Mouse (Mus musculus) MEL (cell line): Measurements from ENCODE around the gene Pard3b. TPM values are rescaled to one million over a fixed set of nuclear protein-coding genes. Genes with fewer than 3 reads are reported as not detected.

Source experiments
- DNase-seq: peaks from one replicate; pipeline ENCODE4 v3.0.0; 2011; ENCODE audit warnings: low read depth, low spot score
- H3K27ac ChIP-seq: 2 replicates; pipeline ENCODE4 v1.5.1; 2012; ENCODE audit warnings: low read depth, mild to moderate bottlenecking, control low read depth, low read length, moderate library complexity; ENCODE audit not compliant: control insufficient read depth
- H3K27me3 ChIP-seq, 2 experiments: fragments of 150-350 bp in 1 of 2; sonication (generic) in 1 of 2; 2 replicates each; pipeline ENCODE4 v1.6.1; 2012; ENCODE audit warnings: low read length in 2 of 2, mild to moderate bottlenecking in 2 of 2, improper control_type of control experiment in 1 of 2, moderate library complexity in 1 of 2; ENCODE audit not compliant: insufficient read depth in 2 of 2, control insufficient read depth in 1 of 2
- H3K36me3 ChIP-seq, 2 experiments: 2 replicates each; pipeline ENCODE4 v1.6.1; 2012 to 2014; ENCODE audit warnings: low read length in 2 of 2, improper control_type of control experiment in 1 of 2, inconsistent platforms in 1 of 2, mild to moderate bottlenecking in 1 of 2; ENCODE audit not compliant: insufficient read depth in 2 of 2, control insufficient read depth in 1 of 2
- H3K4me1 ChIP-seq, 2 experiments: fragments of 150-350 bp in 1 of 2; sonication (generic) in 1 of 2; 2 replicates each; pipeline ENCODE4 v1.6.1; 2012; ENCODE audit warnings: low read length in 2 of 2, improper control_type of control experiment in 1 of 2, mild to moderate bottlenecking in 1 of 2; ENCODE audit not compliant: insufficient read depth in 2 of 2, control insufficient read depth in 1 of 2
- H3K4me3 ChIP-seq, 2 experiments: fragments of 150-350 bp in 1 of 2; sonication (generic) in 1 of 2; 2 replicates each; pipeline ENCODE4 v1.5.1; 2012; ENCODE audit warnings: low read depth in 2 of 2, low read length in 2 of 2, mild to moderate bottlenecking in 2 of 2, moderate library complexity in 2 of 2, control low read depth in 1 of 2, improper control_type of control experiment in 1 of 2; ENCODE audit not compliant: control insufficient read depth in 1 of 2, insufficient read depth in 1 of 2
- H3K79me2 ChIP-seq: 2 replicates; pipeline ENCODE4 v1.6.1; 2012; ENCODE audit warnings: mild to moderate bottlenecking, low read length, moderate library complexity; ENCODE audit not compliant: control insufficient read depth, poor library complexity, insufficient read depth
- H3K9ac ChIP-seq: 2 replicates; pipeline ENCODE4 v1.6.1; 2012; ENCODE audit warnings: low read depth, mild to moderate bottlenecking, control low read depth, low read length, moderate library complexity; ENCODE audit not compliant: control insufficient read depth, poor library complexity, severe bottlenecking
- H3K9me3 ChIP-seq: fragments of 150-350 bp; sonication (generic); replicated peaks from 2 replicates; pipeline ENCODE4 v1.6.1; 2012; ENCODE audit warnings: mild to moderate bottlenecking, low read length, improper control_type of control experiment, moderate library complexity; ENCODE audit not compliant: insufficient read depth
- CHD1 ChIP-seq: IDR thresholded peaks from 2 replicates; pipeline ENCODE4 v1.6.1; 2012; ENCODE audit warnings: low read depth, mild to moderate bottlenecking, inconsistent platforms, low read length, improper control_type of control experiment
- EP300 ChIP-seq, 2 experiments: IDR thresholded peaks; 2 replicates each; pipeline ENCODE4 v1.6.1; 2011; ENCODE audit warnings: improper control_type of control experiment in 2 of 2, low read length in 2 of 2, low read depth in 1 of 2, mild to moderate bottlenecking in 1 of 2
- GATA1 ChIP-seq: IDR thresholded peaks from 2 replicates; pipeline ENCODE4 v1.6.1; 2011; ENCODE audit warnings: low read depth, low read length, improper control_type of control experiment
- KAT2A ChIP-seq: conservative IDR thresholded peaks from 2 replicates; pipeline ENCODE4 v1.6.1; 2012; ENCODE audit warnings: low read depth, low read length, improper control_type of control experiment, inconsistent platforms
- MAX ChIP-seq: IDR thresholded peaks from 2 replicates; pipeline ENCODE4 v1.6.1; 2011; ENCODE audit warnings: low read length, improper control_type of control experiment
- MEF2A ChIP-seq: IDR thresholded peaks from 2 replicates; pipeline ENCODE4 v1.6.1; 2014; ENCODE audit warnings: low read depth, mild to moderate bottlenecking, inconsistent platforms, low read length, improper control_type of control experiment; ENCODE audit not compliant: poor library complexity, insufficient replicate concordance, severe bottlenecking; ENCODE audit errors: extremely low read depth
- MXI1 ChIP-seq: IDR thresholded peaks from 2 replicates; pipeline ENCODE4 v1.6.1; 2011; ENCODE audit warnings: mild to moderate bottlenecking, low read depth, low read length, improper control_type of control experiment
- NELFE ChIP-seq: IDR thresholded peaks from 2 replicates; pipeline ENCODE4 v1.6.1; 2011; ENCODE audit warnings: low read depth, low read length, improper control_type of control experiment
- POLR2A ChIP-seq, 2 experiments: IDR thresholded peaks; 2 replicates each; pipeline ENCODE4 v1.6.1; 2011 to 2012; ENCODE audit warnings: low read length in 2 of 2, mild to moderate bottlenecking in 2 of 2, control low read depth in 1 of 2, improper control_type of control experiment in 1 of 2, low read depth in 1 of 2, moderate library complexity in 1 of 2; ENCODE audit not compliant: control insufficient read depth in 1 of 2, insufficient read depth in 1 of 2, poor library complexity in 1 of 2
- POLR2AphosphoS2 ChIP-seq: IDR thresholded peaks from 2 replicates; pipeline ENCODE4 v1.6.1; 2011; ENCODE audit warnings: low read length, improper control_type of control experiment
- RCOR1 ChIP-seq: IDR thresholded peaks from 2 replicates; pipeline ENCODE4 v1.6.1; 2012; ENCODE audit warnings: low read depth, mild to moderate bottlenecking, inconsistent platforms, low read length, improper control_type of control experiment
- SMC3 ChIP-seq: IDR thresholded peaks from 2 replicates; pipeline ENCODE4 v1.6.1; 2011; ENCODE audit warnings: low read depth, low read length, improper control_type of control experiment
- TBP ChIP-seq: IDR thresholded peaks from 2 replicates; pipeline ENCODE4 v1.8.0; 2011; ENCODE audit warnings: low read depth, low read length, improper control_type of control experiment
- USF1 ChIP-seq: IDR thresholded peaks from 2 replicates; pipeline ENCODE4 v1.6.1; 2014; ENCODE audit warnings: low read depth, mild to moderate bottlenecking, inconsistent platforms, low read length, improper control_type of control experiment, moderate library complexity
- USF2 ChIP-seq, 2 experiments: IDR thresholded peaks; 2 replicates each; pipeline ENCODE4 v1.6.1; 2011 to 2012; ENCODE audit warnings: improper control_type of control experiment in 2 of 2, low read length in 2 of 2, borderline replicate concordance in 1 of 2, inconsistent platforms in 1 of 2, low read depth in 1 of 2, mild to moderate bottlenecking in 1 of 2; ENCODE audit not compliant: insufficient read depth in 1 of 2
- ZC3H11A ChIP-seq: IDR thresholded peaks from 2 replicates; pipeline ENCODE4 v1.6.1; 2012; ENCODE audit warnings: low read depth, mild to moderate bottlenecking, inconsistent platforms, low read length, improper control_type of control experiment
- ZKSCAN1 ChIP-seq: IDR thresholded peaks from 2 replicates; pipeline ENCODE4 v1.6.1; 2012; ENCODE audit warnings: low read depth, mild to moderate bottlenecking, inconsistent platforms, low read length, improper control_type of control experiment, moderate library complexity
- polyA plus RNA-seq, 2 experiments: library from polyadenylated mRNA; stranded (reverse) in 1 of 2; unstranded in 1 of 2; fragments of >175 nt in 1 of 2; fragments of >200 nt in 1 of 2; gene quantifications; 2 replicates each; pipeline versions ENCODE4 v1.2.1 to v1.2.4; 2012; ENCODE audit warnings: low replicate concordance in 2 of 2, low read depth in 1 of 2; ENCODE audit not compliant: insufficient read length in 2 of 2, insufficient read depth in 1 of 2, missing spikeins in 1 of 2
- total RNA-seq: library from RNA; depleted of rRNA; stranded (reverse); fragments of 300-350 nt; gene quantifications from 2 replicates; pipeline ENCODE4 v1.2.3, GENCODE M21; 2012

Gene Pard3b
- total and polyA plus RNA-seq, 3 experiments = not detected

DNA sequence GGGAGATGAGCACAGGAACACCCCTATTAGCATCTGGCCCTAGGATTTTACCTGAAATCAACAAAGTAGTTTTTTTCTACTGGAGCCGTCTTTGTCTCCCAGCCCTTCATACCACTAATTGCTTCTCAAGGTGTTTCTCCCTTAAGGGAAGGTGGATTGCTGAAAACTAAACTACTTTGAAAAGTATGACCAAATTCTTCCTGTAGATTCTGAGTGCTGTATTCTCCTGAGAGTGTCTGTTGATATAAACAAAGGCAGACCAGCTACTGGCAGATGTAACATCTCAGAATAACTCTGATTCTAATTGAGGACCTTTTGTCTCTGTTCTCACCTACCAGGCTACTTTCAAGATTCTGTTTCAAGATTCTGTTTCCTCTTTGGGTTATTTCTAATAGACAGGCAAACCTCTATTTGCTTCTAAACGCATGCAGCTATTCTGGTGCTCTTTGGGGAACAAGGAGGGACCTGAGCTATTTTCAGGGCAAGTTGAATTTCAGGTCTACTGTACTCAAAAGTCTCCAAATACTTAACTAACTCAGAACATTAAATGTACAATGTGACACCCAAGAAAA lies 563.1 kb downstream of the Pard3b start:
- TF ChIP-seq RCOR1 (no peak), POLR2A (IDR thresholded peaks at IDR 0.05; ENCODE audit: control insufficient read depth in 1 of 2, insufficient read depth in 1 of 2, low read depth in 1 of 2, low read length in 2 of 2, poor library complexity in 1 of 2) (no peak), EP300 (IDR thresholded peaks at IDR 0.05; ENCODE audit: low read depth in 1 of 2, low read length in 2 of 2) (no peak), ZC3H11A (no peak), USF2 (IDR thresholded peaks at IDR 0.05; ENCODE audit: borderline replicate concordance in 1 of 2, insufficient read depth in 1 of 2, low read depth in 1 of 2, low read length in 2 of 2) (no peak), CHD1 (no peak), MAX (no peak), ZKSCAN1 (no peak), MXI1 (no peak), SMC3 (no peak), KAT2A (no peak), POLR2AphosphoS2 (no peak), GATA1 (no peak), TBP (no peak), NELFE (no peak), USF1 (no peak)
- no peaks in the 10 kb centered on the region for H3K79me2 ChIP-seq
- no peaks in the 10 kb centered on the region for H3K36me3 ChIP-seq
- no peaks in the 10 kb centered on the region for H3K4me1 ChIP-seq
- no peaks in the 10 kb centered on the region for H3K9me3 ChIP-seq
- H3K27ac ChIP-seq = no peak overlapping the region
- no peak for DNase-seq
- H3K4me3 ChIP-seq = no peak overlapping the region
- H3K27me3 ChIP-seq = no peaks in the 10 kb centered on the region
- H3K9ac ChIP-seq = no peak overlapping the region

GRCm38 (mm10) chr1:62213285-62213684 lies 574.7 kb downstream of the Pard3b start:
- no peak overlapping the region for H3K27ac ChIP-seq
- H3K79me2 ChIP-seq = no peaks in the 10 kb centered on the region
- TF ChIP-seq MEF2A = no peak
- TF ChIP-seq, all 39 proteins: peak for 0
- Histone ChIP-seq H3K4me1 (no peaks in the 10 kb centered on the region), H3K4me3 (no peak overlapping the region), H3K27me3 (no peaks in the 10 kb centered on the region), H3K9me3 (no peaks in the 10 kb centered on the region), H3K36me3 (no peaks in the 10 kb centered on the region), H3K9ac (no peak overlapping the region)
- DNase-seq = no peak
